Comparison of ENCODE assay signal across 11 mouse cellular contexts in genomic region chr1:164061925-164062324, GRCm38 (mm10). TPM values are rescaled to one million over a fixed set of nuclear protein-coding genes. Genes with fewer than 3 reads are reported as not detected.
A peak's percentile ranks its signal among the peaks of the same experiment; 100 is the strongest.
DNase-seq lines count a peak whose midpoint lies in the region; ATAC-seq and TF ChIP-seq lines count a peak whose summit lies in the region.
"Had no signal": no experiment of that assay in that cellular context is flagged by ENCODE, and none has a peak within 500 bp of the region (broad histone marks: within the 10 kb centered on the region; RNA-seq: fewer than 3 reads in every experiment).

TSS of gene Sell (plus strand) at chr1:164061982.

- no peaks in the 10 kb centered on the region for H3K4me1 ChIP-seq in forebrain, embryonic 16.5 days (replicated peaks; ENCODE audit: control insufficient read depth, insufficient read depth, low read length)
- no peaks in the 10 kb centered on the region for H3K4me1 ChIP-seq in intestine, postnatal 0 days (replicated peaks; ENCODE audit: control insufficient read depth, insufficient read depth, low read length)

- no peaks in the 10 kb centered on the region for H3K27me3 ChIP-seq in forebrain, embryonic 16.5 days (replicated peaks; ENCODE audit: control insufficient read depth, insufficient read depth, low read length)
- H3K27me3 ChIP-seq in intestine, postnatal 0 days (replicated peaks; ENCODE audit: control insufficient read depth, insufficient read depth, low read length) = no peaks in the 10 kb centered on the region

- no peak within 1 kb of the TSS for H3K9ac ChIP-seq in forebrain, embryonic 16.5 days (replicated peaks; ENCODE audit: low read depth, low read length)
- H3K9ac ChIP-seq in intestine, postnatal 0 days (ENCODE audit: low read depth, low read length) = no peak within 1 kb of the TSS

- no peak within 1 kb of the TSS for H3K27ac ChIP-seq in forebrain, embryonic 16.5 days (ENCODE audit: low read length)
- no peak within 1 kb of the TSS for H3K27ac ChIP-seq in intestine, postnatal 0 days (ENCODE audit: low read depth, low read length)
- H3K27ac ChIP-seq: gastrocnemius, adult 2 months; macrophage had no signal

- H3K4me2 ChIP-seq in forebrain, embryonic 16.5 days (ENCODE audit: low read length) = no peak within 1 kb of the TSS
- H3K4me2 ChIP-seq in intestine, postnatal 0 days (replicated peaks; ENCODE audit: low read depth) = no peak within 1 kb of the TSS

- H3K4me3 ChIP-seq in forebrain, embryonic 16.5 days (replicated peaks; ENCODE audit: low read length) = no peak within 1 kb of the TSS
- H3K4me3 ChIP-seq in intestine, postnatal 0 days (ENCODE audit: low read depth, low read length) = no peak within 1 kb of the TSS
- H3K4me3 ChIP-seq: gastrocnemius, adult 2 months had no signal

- TF ChIP-seq CTCF in intestine, postnatal 0 days (IDR thresholded peaks at IDR 0.05; ENCODE audit: low read depth) = no peak

- DNase-seq in B cell, adult 2 months = peak; percentile 58 to 59
- DNase-seq in lung, postnatal 36 days = peak; percentile 40
- DNase-seq in spleen, postnatal 4 days (ENCODE audit: low spot score in 2 of 2) = peak; percentile 50 to 73
- no peak for DNase-seq in cerebellum, adult 8-10 months
- DNase-seq: gastrocnemius, adult 2 months had no signal

- peak; percentile 59 for ATAC-seq in CD4-positive, CD25-positive, alpha-beta regulatory T cell, adult 4 months
- ATAC-seq in forebrain, embryonic 16.5 days = no peak
- no peak for ATAC-seq in intestine, postnatal 0 days

- no peaks in the 10 kb centered on the region for H3K9me3 ChIP-seq in forebrain, embryonic 16.5 days (ENCODE audit: control insufficient read depth, low read length)
- H3K9me3 ChIP-seq in intestine, postnatal 0 days (ENCODE audit: control insufficient read depth) = no peaks in the 10 kb centered on the region
- H3K9me3 ChIP-seq: G1E had no signal

- no peaks in the 10 kb centered on the region for H3K36me3 ChIP-seq in forebrain, embryonic 16.5 days (ENCODE audit: control insufficient read depth, insufficient read depth)
- H3K36me3 ChIP-seq in intestine, postnatal 0 days (ENCODE audit: control insufficient read depth, insufficient read depth) = no peaks in the 10 kb centered on the region
- H3K36me3 ChIP-seq: G1E had no signal

- 83% methylated on average over 4 of the region's 4 CpGs for WGBS in forebrain, embryonic 16.5 days
- WGBS in intestine, postnatal 0 days = 78% methylated on average over 4 of the region's 4 CpGs

RNA-seq across cellular contexts. Expression of gene Sell, which starts in this region (rescaled TPM):
- 100 to 1,000 TPM; 554 to 560 TPM for polyA plus RNA-seq in CD4-positive, CD25-positive, alpha-beta regulatory T cell, adult 4 months (2017; shearing (Covaris generic))
- polyA plus RNA-seq in forebrain, embryonic 16.5 days (2015; fragmentation: Nextera tagmentation; extraction: Ambion mirVana) = 0.11 and 0.58 TPM in 2 replicates
- polyA plus RNA-seq in intestine, postnatal 0 days (2015; fragmentation: Nextera tagmentation; extraction: Ambion mirVana) = 0.23 and 0.25 TPM in 2 replicates
- polyA plus RNA-seq: G1E; heart, embryonic 14.5 days had no signal

Comparison
In these comparisons a context has a peak if more than half of its experiments do, and no peak if none do; other contexts are left out.
1. RNA of gene Sell (polyA plus RNA-seq): 554 to 560 TPM in CD4-positive, CD25-positive, alpha-beta regulatory T cell, adult 4 months; 0.23 to 0.25 TPM in intestine, postnatal 0 days and 0.11 to 0.58 TPM in forebrain, embryonic 16.5 days; every median in the first group is over 100 times any median in the second.